14 mouse cellular contexts compared by ENCODE assay signal in genomic region chr13:36540231-36540630, GRCm38 (mm10).
DNase-seq lines count a peak whose midpoint lies in the region; ATAC-seq and TF ChIP-seq lines count a peak whose summit lies in the region.
"Had no signal": no experiment of that assay in that cellular context is flagged by ENCODE, and none has a peak within 500 bp of the region (broad histone marks: within the 10 kb centered on the region; RNA-seq: fewer than 3 reads in every experiment).

No protein-coding gene starts in this region.

- no peak overlapping the region for H3K4me2 ChIP-seq in forebrain, embryonic 13.5 days
- no peak overlapping the region for H3K4me2 ChIP-seq in lung, embryonic 14.5 days
- H3K4me2 ChIP-seq in hindbrain, embryonic 13.5 days, result no peak overlapping the region
- H3K4me2 ChIP-seq: neural tube, embryonic 15.5 days; stomach, embryonic 15.5 days had no signal

- no peak for DNase-seq in forebrain, embryonic 10.5 days (ENCODE audit: extremely low spot score, low spot score)
- DNase-seq in lung, embryonic 14.5 days, result peak; percentile 42
- no peak for DNase-seq in lung, adult 2 months
- peak; percentile 56 for DNase-seq in retina, adult 2 months (ENCODE audit: low read depth, low spot score)
- no peak for DNase-seq in B cell, adult 2 months
- DNase-seq: cerebellum, postnatal 36 days; liver, postnatal 0 days had no signal

- H3K9me3 ChIP-seq in forebrain, embryonic 10.5 days, result no peaks in the 10 kb centered on the region
- 0 out of 2 replicates have a peak, but pooled peaks cover 7% of the 10 kb centered on the region for H3K9me3 ChIP-seq in forebrain, embryonic 13.5 days (replicated peaks)
- no peaks in the 10 kb centered on the region for H3K9me3 ChIP-seq in lung, embryonic 14.5 days (ENCODE audit: low read depth, low read length)
- H3K9me3 ChIP-seq in hindbrain, embryonic 13.5 days, result no peaks in the 10 kb centered on the region
- H3K9me3 ChIP-seq: neural tube, embryonic 15.5 days; stomach, embryonic 15.5 days had no signal

- no peak overlapping the region for H3K4me3 ChIP-seq in forebrain, embryonic 10.5 days
- H3K4me3 ChIP-seq in forebrain, embryonic 13.5 days, result no peak overlapping the region
- H3K4me3 ChIP-seq in lung, embryonic 14.5 days (ENCODE audit: low read depth, low read length), result no peak overlapping the region
- no peak overlapping the region for H3K4me3 ChIP-seq in lung, adult 2 months (replicated peaks; ENCODE audit: extremely low read depth, low read depth, low read length)
- H3K4me3 ChIP-seq in hindbrain, embryonic 13.5 days, result no peak overlapping the region
- H3K4me3 ChIP-seq: left cerebral cortex, adult 2 months; neural tube, embryonic 15.5 days; stomach, embryonic 15.5 days had no signal

- TF ChIP-seq CTCF in lung, embryonic 14.5 days (IDR thresholded peaks at IDR 0.05; ENCODE audit: low read depth), result no peak
- TF ChIP-seq CTCF in lung, adult 2 months (IDR thresholded peaks at IDR 0.05; ENCODE audit: insufficient read depth, low read length), result no peak

- H3K9ac ChIP-seq in forebrain, embryonic 13.5 days, result no peak overlapping the region
- no peak overlapping the region for H3K9ac ChIP-seq in lung, embryonic 14.5 days
- H3K9ac ChIP-seq in hindbrain, embryonic 13.5 days, result no peak overlapping the region
- H3K9ac ChIP-seq: liver, postnatal 0 days; neural tube, embryonic 15.5 days; stomach, embryonic 15.5 days had no signal

- TF ChIP-seq POLR2A in lung, adult 2 months (IDR thresholded peaks at IDR 0.05; ENCODE audit: borderline replicate concordance, extremely low read depth, low read depth, low read length), result no peak

- peak overlapping the region; percentile 51 for H3K27ac ChIP-seq in forebrain, embryonic 10.5 days
- H3K27ac ChIP-seq in forebrain, embryonic 13.5 days, result no peak overlapping the region; the same call in 1 of the 2 replicates
- no peak overlapping the region for H3K27ac ChIP-seq in lung, embryonic 14.5 days (ENCODE audit: low read depth)
- H3K27ac ChIP-seq in hindbrain, embryonic 13.5 days, result peak overlapping the region; percentile 8; the same call in 1 of the 2 replicates
- H3K27ac ChIP-seq: left cerebral cortex, adult 2 months; neural tube, embryonic 15.5 days; stomach, embryonic 15.5 days had no signal

- WGBS in forebrain, embryonic 10.5 days, result 60% methylated on average over 10 of the region's 10 CpGs
- WGBS in forebrain, embryonic 13.5 days, result 67% methylated on average over 10 of the region's 10 CpGs
- WGBS in lung, embryonic 14.5 days, result 44% methylated on average over 10 of the region's 10 CpGs
- 62% methylated on average over 10 of the region's 10 CpGs for WGBS in lung, adult 2 months
- 47% methylated on average over 10 of the region's 10 CpGs for WGBS in hindbrain, embryonic 13.5 days

- peaks cover 34% of the 10 kb centered on the region for H3K4me1 ChIP-seq in forebrain, embryonic 10.5 days
- H3K4me1 ChIP-seq in forebrain, embryonic 13.5 days, result peaks cover 18% of the 10 kb centered on the region
- H3K4me1 ChIP-seq in lung, embryonic 14.5 days (ENCODE audit: insufficient read depth), result no peaks in the 10 kb centered on the region
- no peaks in the 10 kb centered on the region for H3K4me1 ChIP-seq in lung, adult 2 months (ENCODE audit: control insufficient read depth, insufficient read depth, low read length)
- peaks cover 48% of the 10 kb centered on the region for H3K4me1 ChIP-seq in hindbrain, embryonic 13.5 days (replicated peaks)
- H3K4me1 ChIP-seq: stomach, embryonic 15.5 days had no signal

- ATAC-seq in forebrain, embryonic 13.5 days, result no peak
- ATAC-seq in lung, embryonic 14.5 days (ENCODE audit: insufficient read depth), result peak; percentile 35; the same call in 1 of the 2 replicates
- ATAC-seq in hindbrain, embryonic 13.5 days (ENCODE audit: low FRiP score), result no peak
- ATAC-seq in CD4-positive, CD25-positive, alpha-beta regulatory T cell, adult 4 months, result no peak
- ATAC-seq: forebrain, embryonic 14.5 days; liver, postnatal 0 days had no signal

- H3K27me3 ChIP-seq in forebrain, embryonic 10.5 days (ENCODE audit: poor library complexity, severe bottlenecking), result no peaks in the 10 kb centered on the region
- no peaks in the 10 kb centered on the region for H3K27me3 ChIP-seq in forebrain, embryonic 13.5 days
- H3K27me3 ChIP-seq in lung, embryonic 14.5 days (ENCODE audit: insufficient read depth, low read length), result no peaks in the 10 kb centered on the region
- H3K27me3 ChIP-seq in hindbrain, embryonic 13.5 days, result no peaks in the 10 kb centered on the region
- H3K27me3 ChIP-seq: neural tube, embryonic 15.5 days; stomach, embryonic 15.5 days had no signal

- H3K36me3 ChIP-seq in forebrain, embryonic 10.5 days (replicated peaks), result no peaks in the 10 kb centered on the region
- H3K36me3 ChIP-seq in forebrain, embryonic 13.5 days (ENCODE audit: poor library complexity, severe bottlenecking), result no peaks in the 10 kb centered on the region
- no peaks in the 10 kb centered on the region for H3K36me3 ChIP-seq in lung, embryonic 14.5 days (ENCODE audit: insufficient read depth)
- no peaks in the 10 kb centered on the region for H3K36me3 ChIP-seq in hindbrain, embryonic 13.5 days
- H3K36me3 ChIP-seq: neural tube, embryonic 15.5 days; stomach, embryonic 15.5 days had no signal

Comparison
In these comparisons a context has a peak if more than half of its experiments do, and no peak if none do; other contexts are left out.
1. DNase-seq: peak in lung, embryonic 14.5 days (single experiment) and retina, adult 2 months (single experiment); none in forebrain, embryonic 10.5 days (single experiment), lung, adult 2 months (single experiment) and B cell, adult 2 months (0 of 2).
2. H3K27ac ChIP-seq: peak in forebrain, embryonic 10.5 days (single experiment) and hindbrain, embryonic 13.5 days (single experiment); none in forebrain, embryonic 13.5 days (single experiment) and lung, embryonic 14.5 days (single experiment).